Mouse (Mus musculus): Measurements from ENCODE around the gene Usp53. TPM values are rescaled to one million over a fixed set of nuclear protein-coding genes. Genes with fewer than 3 reads are reported as not detected.

Gene Usp53
- polyA plus RNA-seq, 1 experiment from 2014 or later, result 10.9 TPM

DNA sequence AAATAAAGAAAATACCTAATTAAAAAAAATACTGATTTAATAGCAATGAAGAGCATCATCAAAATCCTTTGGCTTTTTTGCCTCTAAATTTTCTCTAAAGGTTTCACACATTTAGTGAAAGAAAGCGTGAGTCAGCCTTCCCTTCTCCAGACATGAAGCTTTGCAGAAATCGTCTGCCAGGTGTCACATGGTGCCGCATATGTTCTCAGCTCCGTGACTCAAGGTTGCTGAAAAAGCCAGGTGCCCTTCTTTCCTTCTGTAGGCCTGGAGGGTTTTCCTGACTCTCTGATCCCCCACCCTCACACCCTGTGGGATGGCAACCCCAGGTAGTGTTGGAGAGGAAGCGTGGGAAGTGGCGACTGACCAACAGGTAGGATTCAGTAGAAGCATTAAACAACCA lies 54.6 kb downstream of the Usp53 start:
- Histone ChIP-seq H3K9me3 (ENCODE audit: control insufficient read depth, low read length) (no peaks in the 10 kb centered on the region), H3K27me3 (ENCODE audit: control insufficient read depth, insufficient read depth, low read length) (no peaks in the 10 kb centered on the region), H3K36me3 (ENCODE audit: control insufficient read depth, insufficient read depth, low read length) (no peaks in the 10 kb centered on the region), H3K27ac (ENCODE audit: low read depth, low read length) (no peak overlapping the region), H3K4me2 (replicated peaks; ENCODE audit: low read depth, low read length) (no peak overlapping the region), H3K4me3 (ENCODE audit: low read depth, low read length) (no peak overlapping the region), H3K4me1 (replicated peaks; ENCODE audit: control insufficient read depth, insufficient read depth, low read length) (no peaks in the 10 kb centered on the region), H3K9ac (ENCODE audit: low read depth, low read length) (no peak overlapping the region)
- DNase-seq (ENCODE audit: low spot score) (no peak), ATAC-seq (ENCODE audit: low FRiP score) (no peak)
- 91% methylated on average over 6 of the region's 6 CpGs for WGBS

DNA sequence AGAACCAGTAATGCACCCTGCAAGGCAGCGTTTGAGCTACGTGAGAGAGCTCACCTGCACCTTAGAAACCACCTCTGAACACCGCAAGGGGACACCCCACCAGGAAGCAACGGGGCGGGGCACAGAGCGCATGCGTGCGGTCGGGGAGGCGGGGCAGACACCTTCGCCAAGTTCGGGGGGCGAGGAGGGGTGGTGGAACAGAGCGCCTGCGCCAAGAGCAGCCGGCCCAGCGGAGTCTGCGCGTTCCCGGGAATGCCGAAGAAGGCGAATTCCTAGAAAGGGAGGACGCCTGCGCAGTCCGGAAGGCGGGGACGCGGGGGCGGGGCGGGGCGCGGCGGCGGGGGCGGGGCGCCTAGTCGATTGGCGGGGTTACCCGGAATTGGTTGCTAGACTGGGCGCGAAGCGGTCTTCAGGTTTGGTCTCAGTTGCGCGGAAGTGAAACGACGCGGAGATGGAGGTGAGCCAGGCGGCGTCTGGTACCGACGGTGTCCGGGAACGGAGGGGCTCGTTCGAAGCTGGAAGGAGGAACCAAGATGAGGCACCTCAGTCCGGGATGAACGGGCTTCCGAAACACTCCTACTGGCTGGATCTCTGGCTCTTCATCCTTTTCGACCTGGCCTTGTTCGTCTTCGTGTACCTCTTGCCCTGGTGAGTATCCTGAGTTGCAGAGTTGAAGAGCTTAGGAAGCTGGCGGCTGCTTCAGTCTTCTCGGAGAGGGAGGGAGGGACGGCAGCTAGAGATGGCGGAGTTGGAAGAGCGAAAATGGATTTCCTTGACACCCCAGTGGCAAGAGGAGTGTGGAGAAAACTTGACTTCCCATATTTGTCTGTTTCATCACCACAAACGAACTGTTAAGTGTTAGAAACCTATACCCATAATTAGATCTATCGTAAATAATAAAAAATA lies 60.0 kb downstream of the Usp53 start, which contains the start of gene 1810037I17Rik:
TSS of gene 1810037I17Rik (plus strand) at position 195 of the 906 bp plus-strand sequence.
- Histone ChIP-seq H3K4me3 (ENCODE audit: low read depth, low read length) (peak within 1 kb of the TSS; percentile 55), H3K36me3 (ENCODE audit: control insufficient read depth, insufficient read depth, low read length) (no peaks in the 10 kb centered on the region), H3K9ac (ENCODE audit: low read depth, low read length) (peak within 1 kb of the TSS; percentile 66), H3K27ac (ENCODE audit: low read depth, low read length) (0 out of 2 replicates have a peak within 1 kb of the TSS, but pooled peaks have one; percentile 51), H3K27me3 (ENCODE audit: control insufficient read depth, insufficient read depth, low read length) (no peaks in the 10 kb centered on the region), H3K9me3 (ENCODE audit: control insufficient read depth, low read length) (no peaks in the 10 kb centered on the region), H3K4me1 (replicated peaks; ENCODE audit: control insufficient read depth, insufficient read depth, low read length) (no peaks in the 10 kb centered on the region), H3K4me2 (replicated peaks; ENCODE audit: low read depth, low read length) (peak within 1 kb of the TSS; percentile 53)
- under 1% methylated on average over 59 of the region's 68 CpGs for whole genome bisulfite sequencing
- DNase-seq (ENCODE audit: low spot score) (peak; percentile 96), ATAC-seq (ENCODE audit: low FRiP score) (peak; percentile 99)

DNA sequence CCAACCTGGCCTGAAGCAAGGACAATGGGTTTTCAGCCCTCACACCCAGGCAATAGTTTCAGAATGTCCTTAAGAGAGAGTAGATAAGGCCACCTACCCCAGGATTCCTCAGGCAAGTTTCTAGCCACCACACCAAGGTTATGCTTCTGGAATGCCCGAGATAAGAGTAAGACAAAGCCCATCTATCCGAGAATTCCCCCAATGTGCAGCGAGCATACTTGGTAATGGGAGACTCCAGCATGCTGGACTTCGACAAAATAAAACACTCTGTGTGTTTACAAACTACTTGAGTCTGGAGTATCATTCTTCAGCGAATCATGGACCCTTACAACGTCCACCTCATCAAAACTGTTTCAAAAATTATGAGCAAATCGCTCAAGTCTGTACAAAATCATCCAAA lies 61.2 kb downstream of the Usp53 start:
- no peak for ATAC-seq (ENCODE audit: low FRiP score)
- no peaks in the 10 kb centered on the region for H3K36me3 ChIP-seq (ENCODE audit: control insufficient read depth, insufficient read depth, low read length)
- no peaks in the 10 kb centered on the region for H3K9me3 ChIP-seq (ENCODE audit: control insufficient read depth, low read length)
- H3K4me3 ChIP-seq (ENCODE audit: low read depth, low read length), result no peak overlapping the region
- no peaks in the 10 kb centered on the region for H3K27me3 ChIP-seq (ENCODE audit: control insufficient read depth, insufficient read depth, low read length)
- H3K4me1 ChIP-seq (replicated peaks; ENCODE audit: control insufficient read depth, insufficient read depth, low read length), result no peaks in the 10 kb centered on the region
- no peak overlapping the region for H3K9ac ChIP-seq (ENCODE audit: low read depth, low read length)
- DNase-seq (ENCODE audit: low spot score), result no peak
- no peak overlapping the region for H3K4me2 ChIP-seq (replicated peaks; ENCODE audit: low read depth, low read length)
- WGBS, result 75% methylated on average over 7 of the region's 7 CpGs
- H3K27ac ChIP-seq (ENCODE audit: low read depth, low read length), result no peak overlapping the region

DNA sequence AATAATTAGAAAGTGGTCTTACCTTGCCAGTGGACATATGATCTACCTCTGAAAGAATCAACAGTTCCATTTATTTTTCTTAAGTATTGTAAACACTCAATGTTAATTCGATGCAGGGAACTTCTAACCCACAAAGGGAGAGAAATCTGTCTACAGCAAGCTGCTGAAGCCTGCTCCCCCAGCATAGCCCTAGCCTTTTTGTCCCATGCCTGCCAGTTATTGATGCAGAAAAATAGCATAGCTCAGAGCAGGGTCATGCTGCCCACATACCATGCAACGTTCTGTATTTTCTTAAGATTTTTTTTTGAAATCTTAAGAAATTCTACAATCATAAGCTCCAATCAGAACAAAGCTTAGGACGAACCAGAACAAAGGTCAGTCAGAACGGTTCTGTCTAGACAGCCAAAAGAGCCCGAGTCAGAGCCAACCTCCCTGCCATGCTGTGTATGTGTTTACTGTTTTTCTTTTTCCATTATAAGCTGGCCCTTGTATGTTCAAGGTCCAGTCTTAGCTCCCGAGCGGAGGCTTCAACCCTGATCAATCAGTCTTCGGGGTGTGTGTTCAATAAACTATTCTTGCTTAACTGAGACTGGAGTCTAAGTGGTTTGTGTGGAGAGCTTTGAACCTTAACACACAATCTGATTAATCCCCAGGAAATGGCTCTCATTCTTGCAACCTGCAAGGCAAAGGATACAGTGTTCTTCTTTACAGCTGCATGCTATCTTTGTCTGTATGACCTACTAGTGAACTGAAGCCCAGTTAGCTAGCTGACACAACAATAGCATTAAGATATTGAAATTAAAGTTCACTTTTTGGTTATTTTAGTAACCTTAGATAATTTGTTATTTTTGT lies 62.4 kb downstream of the Usp53 start:
- no peaks in the 10 kb centered on the region for H3K36me3 ChIP-seq (ENCODE audit: control insufficient read depth, insufficient read depth, low read length)
- H3K9ac ChIP-seq (ENCODE audit: low read depth, low read length), result no peak overlapping the region
- ATAC-seq (ENCODE audit: low FRiP score), result no peak
- H3K9me3 ChIP-seq (ENCODE audit: control insufficient read depth, low read length), result no peaks in the 10 kb centered on the region
- H3K4me3 ChIP-seq (ENCODE audit: low read depth, low read length), result no peak overlapping the region
- no peak overlapping the region for H3K27ac ChIP-seq (ENCODE audit: low read depth, low read length)
- DNase-seq (ENCODE audit: low spot score), result no peak
- H3K27me3 ChIP-seq (ENCODE audit: control insufficient read depth, insufficient read depth, low read length), result no peaks in the 10 kb centered on the region
- WGBS, result 87% methylated on average over 8 of the region's 8 CpGs
- no peak overlapping the region for H3K4me2 ChIP-seq (replicated peaks; ENCODE audit: low read depth, low read length)
- no peaks in the 10 kb centered on the region for H3K4me1 ChIP-seq (replicated peaks; ENCODE audit: control insufficient read depth, insufficient read depth, low read length)

DNA sequence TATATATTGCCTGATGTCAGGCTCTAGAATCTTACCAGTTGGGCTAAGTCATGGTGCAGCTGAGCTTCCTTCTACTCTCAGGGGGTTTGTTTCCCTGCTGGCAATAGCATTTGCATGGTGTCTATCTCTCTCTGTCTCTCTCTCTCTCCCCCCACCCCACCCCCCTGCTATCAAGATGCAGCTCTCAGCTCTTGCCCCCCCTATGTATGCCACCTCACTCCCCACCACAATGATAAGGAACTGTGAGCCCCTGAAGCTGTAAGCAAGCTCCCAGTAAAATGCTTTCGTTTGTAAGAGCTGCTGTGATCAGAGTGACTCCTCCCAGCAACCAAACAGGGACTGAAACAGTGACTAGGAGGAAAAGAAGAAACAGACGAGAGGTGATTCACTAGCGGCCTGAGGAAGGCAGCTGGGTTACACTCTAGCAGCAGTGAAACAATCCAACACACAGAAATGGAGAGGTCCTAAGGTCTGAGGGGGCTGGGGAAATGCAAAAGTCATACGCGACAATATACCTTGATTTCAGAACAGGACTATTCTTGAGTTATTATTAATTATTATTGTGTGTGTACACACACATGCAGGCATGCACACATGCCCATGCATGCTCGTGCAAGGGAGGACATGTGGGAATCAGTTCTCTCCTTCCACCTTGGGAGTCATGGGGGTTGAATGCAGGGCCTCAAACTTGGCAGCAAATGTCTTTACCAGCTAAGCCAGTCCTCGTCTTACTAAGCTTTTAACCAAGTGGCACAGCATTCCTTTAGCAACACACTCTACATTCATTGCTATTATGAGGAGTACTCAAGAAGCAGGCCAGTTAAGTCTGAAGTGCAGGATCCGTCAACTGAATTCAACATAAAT lies 63.5 kb downstream of the Usp53 start:
- Histone ChIP-seq H3K4me2 (replicated peaks; ENCODE audit: low read depth, low read length) (no peak overlapping the region), H3K9ac (ENCODE audit: low read depth, low read length) (no peak overlapping the region), H3K9me3 (ENCODE audit: control insufficient read depth, low read length) (no peaks in the 10 kb centered on the region), H3K4me1 (replicated peaks; ENCODE audit: control insufficient read depth, insufficient read depth, low read length) (no peaks in the 10 kb centered on the region), H3K4me3 (ENCODE audit: low read depth, low read length) (no peak overlapping the region), H3K27ac (ENCODE audit: low read depth, low read length) (no peak overlapping the region), H3K36me3 (ENCODE audit: control insufficient read depth, insufficient read depth, low read length) (no peaks in the 10 kb centered on the region), H3K27me3 (ENCODE audit: control insufficient read depth, insufficient read depth, low read length) (no peaks in the 10 kb centered on the region)
- 64% methylated on average over 8 of the region's 8 CpGs for WGBS
- DNase-seq (ENCODE audit: low spot score) (no peak), ATAC-seq (ENCODE audit: low FRiP score) (no peak)

DNA sequence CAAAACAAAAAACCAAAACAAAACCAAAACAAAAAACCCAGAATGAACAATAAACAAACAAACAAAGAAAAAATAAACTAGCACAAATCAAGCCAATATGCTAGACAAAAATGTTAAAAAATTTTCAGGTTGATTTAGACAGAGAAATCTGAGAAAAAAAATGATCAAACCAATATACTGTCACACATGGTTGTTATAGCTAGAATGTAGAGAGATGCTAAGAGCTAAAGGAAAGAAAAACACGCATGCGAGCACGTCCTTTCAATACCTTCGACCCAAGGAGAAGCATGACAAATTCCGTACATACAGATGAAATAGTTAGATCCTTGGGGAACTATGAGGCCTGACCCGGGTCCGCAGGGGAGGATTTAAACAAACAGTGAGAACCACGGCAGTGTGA lies 65.0 kb downstream of the Usp53 start, which contains the start of gene Gm10959:
TSS of gene Gm10959 (minus strand) at position 101 of the 400 bp plus-strand sequence.
- Histone ChIP-seq H3K4me1 (replicated peaks; ENCODE audit: control insufficient read depth, insufficient read depth, low read length) (no peaks in the 10 kb centered on the region), H3K9ac (ENCODE audit: low read depth, low read length) (no peak within 1 kb of the TSS), H3K9me3 (ENCODE audit: control insufficient read depth, low read length) (no peaks in the 10 kb centered on the region), H3K36me3 (ENCODE audit: control insufficient read depth, insufficient read depth, low read length) (no peaks in the 10 kb centered on the region), H3K27me3 (ENCODE audit: control insufficient read depth, insufficient read depth, low read length) (no peaks in the 10 kb centered on the region), H3K4me2 (replicated peaks; ENCODE audit: low read depth, low read length) (no peak within 1 kb of the TSS), H3K4me3 (ENCODE audit: low read depth, low read length) (no peak within 1 kb of the TSS), H3K27ac (ENCODE audit: low read depth, low read length) (no peak within 1 kb of the TSS)
- ATAC-seq (ENCODE audit: low FRiP score) (no peak), DNase-seq (ENCODE audit: low spot score) (no peak)
- 71% methylated on average over 8 of the region's 8 CpGs for WGBS

DNA sequence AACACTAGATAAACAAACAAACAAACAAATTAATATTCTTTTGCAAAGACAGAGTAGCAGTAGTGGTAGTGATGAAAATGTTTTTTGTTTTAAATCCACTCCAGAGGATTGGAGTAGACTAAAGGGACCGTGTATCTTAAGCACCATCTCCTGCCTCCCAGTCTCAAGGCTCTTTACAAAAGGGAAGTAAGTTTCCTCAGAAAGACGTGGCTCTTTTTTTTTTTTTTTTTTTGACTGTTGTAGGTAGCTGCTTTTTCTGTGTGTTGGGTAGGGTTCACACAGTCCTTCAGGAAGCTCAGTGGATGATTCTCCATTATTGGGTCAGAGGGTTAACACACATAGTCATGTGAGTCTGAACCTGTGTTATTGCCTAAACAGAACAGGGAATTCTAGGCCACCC lies 65.6 kb downstream of the Usp53 start:
- no peaks in the 10 kb centered on the region for H3K36me3 ChIP-seq (ENCODE audit: control insufficient read depth, insufficient read depth, low read length)
- H3K4me2 ChIP-seq (replicated peaks; ENCODE audit: low read depth, low read length), result no peak overlapping the region
- H3K27me3 ChIP-seq (ENCODE audit: control insufficient read depth, insufficient read depth, low read length), result no peaks in the 10 kb centered on the region
- WGBS, result 77% methylated on average over 2 of the region's 2 CpGs
- no peak overlapping the region for H3K27ac ChIP-seq (ENCODE audit: low read depth, low read length)
- no peaks in the 10 kb centered on the region for H3K9me3 ChIP-seq (ENCODE audit: control insufficient read depth, low read length)
- DNase-seq (ENCODE audit: low spot score) (no peak), ATAC-seq (ENCODE audit: low FRiP score) (no peak)
- no peaks in the 10 kb centered on the region for H3K4me1 ChIP-seq (replicated peaks; ENCODE audit: control insufficient read depth, insufficient read depth, low read length)
- no peak overlapping the region for H3K9ac ChIP-seq (ENCODE audit: low read depth, low read length)
- H3K4me3 ChIP-seq (ENCODE audit: low read depth, low read length), result no peak overlapping the region

DNA sequence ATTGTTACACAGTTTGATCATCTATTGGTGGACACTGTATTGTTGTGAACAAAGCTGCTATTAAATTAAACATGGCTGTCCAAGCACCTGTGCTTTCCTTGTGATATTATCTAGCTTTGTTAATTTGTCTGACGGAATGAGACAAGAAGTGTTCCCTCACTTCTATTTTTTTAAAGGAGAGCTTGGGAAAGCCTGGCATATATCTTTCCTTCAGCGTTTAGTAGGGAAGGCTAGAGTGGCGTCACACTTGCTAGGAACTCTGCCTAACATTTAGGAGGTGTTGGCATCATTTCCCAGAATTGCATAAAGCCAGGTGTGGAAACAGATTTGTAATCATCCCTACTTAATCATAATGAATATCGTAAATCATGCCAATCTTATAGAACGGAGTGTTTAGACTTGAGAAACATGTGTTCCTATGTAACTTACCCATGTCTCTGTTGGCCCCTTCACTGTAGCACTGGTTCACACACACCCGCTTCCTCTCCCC lies 68.1 kb downstream of the Usp53 start:
- ATAC-seq (ENCODE audit: low FRiP score) (no peak), DNase-seq (ENCODE audit: low spot score) (no peak)
- Histone ChIP-seq H3K27ac (ENCODE audit: low read depth, low read length) (no peak overlapping the region), H3K4me3 (ENCODE audit: low read depth, low read length) (no peak overlapping the region), H3K9ac (ENCODE audit: low read depth, low read length) (no peak overlapping the region), H3K36me3 (ENCODE audit: control insufficient read depth, insufficient read depth, low read length) (no peaks in the 10 kb centered on the region), H3K4me2 (replicated peaks; ENCODE audit: low read depth, low read length) (no peak overlapping the region), H3K27me3 (ENCODE audit: control insufficient read depth, insufficient read depth, low read length) (no peaks in the 10 kb centered on the region), H3K4me1 (replicated peaks; ENCODE audit: control insufficient read depth, insufficient read depth, low read length) (no peaks in the 10 kb centered on the region), H3K9me3 (ENCODE audit: control insufficient read depth, low read length) (no peaks in the 10 kb centered on the region)
- 89% methylated on average over 6 of the region's 6 CpGs for WGBS

Measured in hindbrain, embryonic 11.5 days (tissue).